Mouse (Mus musculus): Measurements from ENCODE around the gene Cldn14.

GRCm38 (mm10) chr16:93956986-93957385 is 51.7 kb downstream of the Cldn14 start:
- TF ChIP-seq GATA1 (IDR thresholded peaks at IDR 0.05; ENCODE audit: borderline replicate concordance, low read length), result no peak
- no peak for TF ChIP-seq CTCF (IDR thresholded peaks at IDR 0.05; ENCODE audit: low read depth, low read length)

All from G1E (cell line).